Mouse (Mus musculus): ENCODE measurements around the gene Mcoln1. TPM values are rescaled to one million over a fixed set of nuclear protein-coding genes. Genes with fewer than 3 reads are reported as not detected.

The Mcoln1 gene
- total RNA-seq, 2 experiments from 2014 or later = 50.5 to 53.2 TPM

GRCm38 (mm10) chr8:3552240-3552639, 52.0 kb downstream of the Mcoln1 start:
- DNase-seq (ENCODE audit: low spot score in 2 of 2) = no peak

- no peak for DNase-seq (ENCODE audit: low spot score in 2 of 2)
Observed at GRCm38 (mm10) chr8:3556114-3556513, 55.9 kb downstream of the Mcoln1 start.

Other genes with a start within 250 kb of the Mcoln1 start
- gene Insr, start 220.8 kb upstream of the Mcoln1 start, total RNA-seq (2021) = 100 to 1,000 TPM; 111 to 112 TPM
- under 1 TPM; 0.51 to 0.56 TPM for gene A430078G23Rik, start 147.0 kb upstream of the Mcoln1 start, total RNA-seq (2021)
- 10 to 100 TPM; 45.0 to 46.8 TPM for gene Arhgef18, start 107.5 kb upstream of the Mcoln1 start, total RNA-seq (2021)
- gene Pex11g, start 32.8 kb upstream of the Mcoln1 start, total RNA-seq (2021) = 10 to 100 TPM; 11.0 to 13.5 TPM
- gene Tex45, start 29.6 kb upstream of the Mcoln1 start, total RNA-seq (2021) = under 1 TPM; 0.25 to 0.56 TPM
- gene Zfp358, start 7.3 kb upstream of the Mcoln1 start, total RNA-seq (2021) = 10 to 100 TPM; 33.7 to 35.6 TPM
- 10 to 100 TPM; 44.4 to 47.5 TPM for gene Pnpla6, start 14.9 kb downstream of the Mcoln1 start, total RNA-seq (2021)
- under 1 TPM; 0.34 to 0.50 TPM for gene C330021F23Rik, start 67.5 kb downstream of the Mcoln1 start, total RNA-seq (2021)
- 10 to 100 TPM; 14.2 to 18.5 TPM for gene Camsap3, start 86.8 kb downstream of the Mcoln1 start, total RNA-seq (2021)
- 10 to 100 TPM; 48.2 to 48.8 TPM for gene Xab2, start 120.9 kb downstream of the Mcoln1 start, total RNA-seq (2021)
- 10 to 100 TPM; 90.1 to 98.4 TPM for gene Pet100, start 121.1 kb downstream of the Mcoln1 start, total RNA-seq (2021)
- not detected for gene Pcp2, start 125.1 kb downstream of the Mcoln1 start, total RNA-seq (2021)
- 100 to 1,000 TPM; 107 to 136 TPM for gene Stxbp2, start 130.5 kb downstream of the Mcoln1 start, total RNA-seq (2021)
- 1 to 10 TPM; 1.3 to 1.7 TPM for gene Retn, start 155.3 kb downstream of the Mcoln1 start, total RNA-seq (2021)
- gene Mcemp1, start 165.3 kb downstream of the Mcoln1 start, total RNA-seq (2021) = 1 to 10 TPM; 1.1 to 1.2 TPM
- gene Fcor, start 171.9 kb downstream of the Mcoln1 start, total RNA-seq (2021) = 10 to 100 TPM; 14.8 to 14.9 TPM
- gene Trappc5, start 175.8 kb downstream of the Mcoln1 start, total RNA-seq (2021) = 10 to 100 TPM; 21.7 to 23.8 TPM
- gene Fcer2a, start 193.7 kb downstream of the Mcoln1 start, total RNA-seq (2021) = under 1 TPM in 1 of 2 experiments, not detected in 1; 0.14 TPM
- 1 to 10 TPM in 1 of 2 experiments, not detected in 1; 4.1 TPM for gene Clec4g, start 220.2 kb downstream of the Mcoln1 start, total RNA-seq (2021)
- not detected for gene Cd209a, start 248.5 kb downstream of the Mcoln1 start, total RNA-seq (2021)